Mouse (Mus musculus) C2C12 (cell line): ENCODE measurements at regions not wholly inside any gene's neighbourhood (a gene's known extent, or its start where the extent isn't known, plus 50 kb on each side); places are given as distances from the start of the nearest gene placed in this dataset.

Experiments used
- H3K27me3 ChIP-seq: one replicate; pipeline ENCODE4 v1.6.1; 2011; ENCODE audit not compliant: control insufficient read depth, insufficient read depth, insufficient read length
- H3K36me3 ChIP-seq: one replicate; pipeline ENCODE4 v1.6.1; 2011; ENCODE audit not compliant: control insufficient read depth, insufficient read depth
- H3K4me3 ChIP-seq: one replicate; pipeline ENCODE4 v1.5.1; 2011; ENCODE audit warnings: mild to moderate bottlenecking, control low read depth; ENCODE audit not compliant: poor library complexity, insufficient read depth, severe bottlenecking
- H3K79me2 ChIP-seq: one replicate; pipeline ENCODE4 v1.6.1; 2011; ENCODE audit not compliant: control insufficient read depth, insufficient read depth
- H3K79me3 ChIP-seq: one replicate; pipeline ENCODE4 v1.6.1; 2011; ENCODE audit warnings: low read depth, control low read depth
- H3ac ChIP-seq: one replicate; pipeline ENCODE3; 2011; ENCODE audit warnings: low read depth; ENCODE audit not compliant: control insufficient read depth, insufficient read length
- CEBPB ChIP-seq: IDR thresholded peaks from one replicate; pipeline ENCODE4 v1.6.1; 2011; ENCODE audit warnings: low read depth, mild to moderate bottlenecking, control low read depth, moderate library complexity
- CTCF ChIP-seq: IDR thresholded peaks from one replicate; pipeline ENCODE4 v1.5.1; 2011; ENCODE audit not compliant: control insufficient read depth, insufficient read depth, insufficient read length
- FOSL1 ChIP-seq: IDR thresholded peaks from one replicate; pipeline ENCODE4 v1.8.0; 2011; ENCODE audit warnings: mild to moderate bottlenecking, low read length; ENCODE audit not compliant: poor library complexity, insufficient read depth, severe bottlenecking
- MAX ChIP-seq: IDR thresholded peaks from one replicate; pipeline ENCODE4 v1.6.1; 2011; ENCODE audit warnings: mild to moderate bottlenecking, control low read depth
- MYOD1 ChIP-seq: IDR thresholded peaks from one replicate; pipeline ENCODE4 v1.6.1; 2011; ENCODE audit warnings: low read depth; ENCODE audit not compliant: control insufficient read depth, insufficient read length
- MYOG ChIP-seq: IDR thresholded peaks from one replicate; pipeline ENCODE4 v1.6.1; 2011; ENCODE audit not compliant: control insufficient read depth, insufficient read length; ENCODE audit errors: extremely low read depth
- USF1 ChIP-seq: IDR thresholded peaks from one replicate; pipeline ENCODE4 v1.6.1; 2011; ENCODE audit warnings: low read depth, mild to moderate bottlenecking, control low read depth, moderate library complexity

GRCm38 (mm10) chr14:108247365-108247764 is 666.6 kb downstream of the Slitrk1 start:
- Histone ChIP-seq H3K36me3 (no peaks in the 10 kb centered on the region), H3K4me3 (no peak overlapping the region), H3K79me3 (no peaks in the 10 kb centered on the region), H3K79me2 (no peaks in the 10 kb centered on the region), H3ac (no peak overlapping the region), H3K27me3 (no peaks in the 10 kb centered on the region)
- TF ChIP-seq MAX = no peak
- TF ChIP-seq FOSL1 = no peak
- no peak for TF ChIP-seq MYOD1
- TF ChIP-seq MYOG = no peak
- no peak for TF ChIP-seq CEBPB

GRCm38 (mm10) chr14:108225483-108226124 is 688.4 kb downstream of the Slitrk1 start:
- Histone ChIP-seq H3ac (no peak overlapping the region), H3K4me3 (no peak overlapping the region), H3K79me3 (no peaks in the 10 kb centered on the region), H3K27me3 (no peaks in the 10 kb centered on the region), H3K79me2 (no peaks in the 10 kb centered on the region), H3K36me3 (no peaks in the 10 kb centered on the region)
- TF ChIP-seq MYOD1 = no peak

GRCm38 (mm10) chr14:108209246-108209645 is 704.7 kb downstream of the Slitrk1 start:
- no peaks in the 10 kb centered on the region for H3K79me3 ChIP-seq
- H3K79me2 ChIP-seq = no peaks in the 10 kb centered on the region
- H3K36me3 ChIP-seq = no peaks in the 10 kb centered on the region
- H3ac ChIP-seq = no peak overlapping the region
- no peak overlapping the region for H3K4me3 ChIP-seq
- H3K27me3 ChIP-seq = no peaks in the 10 kb centered on the region
- TF ChIP-seq USF1 (no peak), CTCF (no peak), MYOD1 (no peak), MYOG (no peak), CEBPB (no peak)

- no peaks in the 10 kb centered on the region for H3K36me3 ChIP-seq
- no peak overlapping the region for H3ac ChIP-seq
- no peaks in the 10 kb centered on the region for H3K27me3 ChIP-seq
- no peak overlapping the region for H3K4me3 ChIP-seq
- no peak for TF ChIP-seq CEBPB
- TF ChIP-seq MYOG = no peak
- TF ChIP-seq MAX = no peak
- TF ChIP-seq CTCF = no peak
- TF ChIP-seq MYOD1 = no peak
- no peak for TF ChIP-seq USF1
- no peak for TF ChIP-seq FOSL1
- H3K79me3 ChIP-seq = no peaks in the 10 kb centered on the region
- H3K79me2 ChIP-seq = no peaks in the 10 kb centered on the region
These were observed 714.8 kb downstream of the Slitrk1 start for GRCm38 (mm10) chr14:108199133-108199532.

- TF ChIP-seq MYOG = no peak
- TF ChIP-seq USF1 = no peak
- TF ChIP-seq CTCF = no peak
- TF ChIP-seq MYOD1 = no peak
- no peak for TF ChIP-seq FOSL1
- no peak for TF ChIP-seq CEBPB
- TF ChIP-seq MAX = no peak
These were observed 733.0 kb downstream of the Slitrk1 start for GRCm38 (mm10) chr14:108180920-108181319.

GRCm38 (mm10) chr14:108175275-108175860 is 738.6 kb downstream of the Slitrk1 start:
- no peaks in the 10 kb centered on the region for H3K79me2 ChIP-seq
- H3K79me3 ChIP-seq = no peaks in the 10 kb centered on the region
- no peak overlapping the region for H3ac ChIP-seq
- H3K4me3 ChIP-seq = no peak overlapping the region
- no peaks in the 10 kb centered on the region for H3K36me3 ChIP-seq
- no peak for TF ChIP-seq MYOD1
- TF ChIP-seq USF1 = no peak
- no peak for TF ChIP-seq CTCF
- no peak for TF ChIP-seq MYOG
- TF ChIP-seq CEBPB = no peak
- no peak for TF ChIP-seq FOSL1
- TF ChIP-seq MAX = no peak
- no peaks in the 10 kb centered on the region for H3K27me3 ChIP-seq

More at GRCm38 (mm10) chr14:108180920-108181319, 733.0 kb downstream of the Slitrk1 start:
- Histone ChIP-seq H3K27me3 (no peaks in the 10 kb centered on the region), H3ac (no peak overlapping the region), H3K36me3 (no peaks in the 10 kb centered on the region), H3K79me3 (no peaks in the 10 kb centered on the region), H3K4me3 (no peak overlapping the region), H3K79me2 (no peaks in the 10 kb centered on the region)
